Mouse (Mus musculus) cerebellum, adult (tissue): ENCODE measurements at regions not wholly inside any gene's neighbourhood (a gene's known extent, or its start where the extent isn't known, plus 50 kb on each side); places are given as distances from the start of the nearest gene placed in this dataset.

Experiments
- ATAC-seq: cut with Nextera tagmentation; 2 replicates; pipeline ENCODE4 v1.9.2; 2017; ENCODE audit warnings: mild to moderate bottlenecking, moderate library complexity, mixed read lengths; ENCODE audit not compliant: insufficient number of reproducible peaks, low FRiP score, low TSS enrichment

DNA sequence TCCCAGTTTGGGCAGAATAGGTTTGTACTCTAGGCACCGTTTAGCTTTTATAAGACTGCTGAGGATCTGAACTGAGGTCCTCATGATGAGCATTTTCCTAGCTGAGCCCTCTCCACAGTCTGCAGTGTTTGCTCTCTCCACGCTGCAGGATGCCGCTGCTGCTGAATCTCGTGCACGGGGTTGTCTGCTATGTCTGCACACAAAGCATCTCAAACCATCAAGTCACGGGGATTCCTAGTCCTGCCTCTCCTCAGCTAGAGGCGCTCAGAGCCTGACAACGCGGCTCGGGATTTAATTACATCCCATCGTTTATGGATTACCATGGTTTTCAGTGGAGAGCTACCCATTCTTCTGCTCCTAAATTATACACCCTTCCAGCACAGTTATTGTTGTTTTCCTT lies 175.6 kb downstream of the Rnf144b start:
- no peak for ATAC-seq

DNA sequence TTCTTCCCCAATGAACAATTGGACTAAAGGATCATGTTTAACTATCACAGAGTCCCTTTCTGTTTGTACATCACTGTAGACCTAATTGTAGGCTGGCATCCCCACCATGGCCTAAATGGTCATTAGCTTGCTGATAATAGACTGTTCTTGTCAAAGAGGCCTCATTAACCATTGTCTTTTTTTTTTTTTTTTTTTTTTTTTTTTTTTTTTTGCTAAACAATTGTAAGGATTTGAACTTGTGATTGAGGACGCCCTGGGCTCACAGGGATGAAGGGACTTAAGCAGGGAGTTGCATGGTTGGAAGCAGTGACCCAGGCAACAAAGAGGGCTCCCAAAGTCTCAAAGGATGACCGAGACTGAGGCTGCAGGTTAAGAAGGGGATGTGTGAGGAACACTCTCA lies 178.0 kb downstream of the Rnf144b start:
- ATAC-seq: no peak

DNA sequence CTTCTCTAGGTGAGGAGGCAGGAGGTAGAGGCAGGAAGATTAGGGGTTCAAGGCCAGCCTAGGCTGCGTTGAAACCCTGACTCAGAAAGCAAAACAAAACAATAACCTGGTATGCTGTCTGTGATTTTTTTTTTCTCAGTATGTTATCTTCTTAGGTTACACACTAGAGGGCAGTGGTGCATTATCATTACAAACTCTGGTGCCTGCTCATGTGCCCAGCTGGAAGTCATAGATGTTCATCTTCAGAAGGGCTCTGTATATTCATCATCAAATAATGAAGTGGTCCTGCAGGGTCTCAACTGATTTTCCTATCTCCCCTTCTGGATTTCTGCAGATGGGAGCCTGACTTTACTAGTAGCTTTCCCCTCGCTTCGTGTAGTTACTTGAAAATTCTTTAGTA lies 178.6 kb downstream of the Rnf144b start:
- ATAC-seq: peak; percentile 15; the same call in 1 of the 2 replicates

DNA sequence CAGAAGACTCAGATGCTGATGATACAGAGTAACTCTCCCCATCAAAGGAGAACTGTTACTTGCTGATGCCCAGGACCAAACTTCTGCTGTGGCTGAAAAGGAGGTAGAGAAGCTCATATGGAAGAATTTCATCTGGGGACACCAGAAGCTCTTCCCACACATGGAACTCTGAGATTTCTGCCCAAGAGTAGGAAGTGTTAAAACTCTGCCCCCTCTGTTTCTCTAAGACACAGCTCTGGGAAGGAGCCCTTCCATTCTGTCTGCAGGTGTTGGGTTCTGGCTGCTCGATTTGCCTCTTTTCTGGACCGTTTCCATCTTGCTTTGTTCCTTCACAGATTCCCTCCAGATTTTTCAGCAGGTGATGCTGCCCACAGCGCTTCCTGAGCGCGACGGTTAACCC lies 187.0 kb downstream of the Rnf144b start:
- no peak for ATAC-seq

DNA sequence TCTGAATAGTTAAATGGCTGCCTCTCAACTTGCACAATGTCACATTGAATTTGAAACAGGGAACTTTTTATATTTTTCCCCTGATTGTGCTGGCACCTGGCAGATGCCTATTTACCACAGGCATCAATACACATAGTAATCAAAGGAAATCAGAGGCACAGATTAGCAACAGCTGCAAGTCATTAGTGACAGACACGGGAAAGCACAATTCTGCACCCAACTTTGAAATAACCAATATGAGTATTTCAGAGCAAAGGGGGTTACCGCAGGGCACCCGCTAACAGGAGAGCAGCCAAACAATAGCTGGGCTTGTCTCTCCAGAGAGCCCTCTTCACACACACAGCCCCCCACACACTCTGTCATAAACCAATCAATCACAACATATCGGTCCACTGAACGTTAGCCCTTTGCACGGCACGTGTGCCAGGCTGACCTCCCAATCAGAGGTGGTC lies 188.3 kb downstream of the Rnf144b start:
- no peak for ATAC-seq

DNA sequence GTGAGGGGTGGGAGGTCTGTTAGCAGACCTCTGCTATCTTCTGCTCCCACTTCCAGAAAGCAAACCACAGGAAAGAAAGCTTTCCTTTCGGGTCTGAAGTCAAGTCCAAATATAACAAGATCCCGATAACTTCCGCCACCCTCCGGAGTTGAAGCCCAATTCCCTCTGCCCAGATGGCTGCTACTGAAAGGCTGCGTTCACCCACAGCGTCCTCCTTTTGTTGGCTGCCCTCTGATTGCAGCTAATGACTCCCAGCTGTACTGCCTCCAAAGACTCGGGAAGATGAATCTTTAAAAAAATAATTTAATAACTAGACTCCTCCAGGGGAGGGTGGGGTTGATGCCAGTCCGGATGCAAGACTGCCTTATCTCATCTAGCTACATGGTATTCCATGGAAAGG lies 197.1 kb downstream of the Rnf144b start:
- ATAC-seq: no peak

DNA sequence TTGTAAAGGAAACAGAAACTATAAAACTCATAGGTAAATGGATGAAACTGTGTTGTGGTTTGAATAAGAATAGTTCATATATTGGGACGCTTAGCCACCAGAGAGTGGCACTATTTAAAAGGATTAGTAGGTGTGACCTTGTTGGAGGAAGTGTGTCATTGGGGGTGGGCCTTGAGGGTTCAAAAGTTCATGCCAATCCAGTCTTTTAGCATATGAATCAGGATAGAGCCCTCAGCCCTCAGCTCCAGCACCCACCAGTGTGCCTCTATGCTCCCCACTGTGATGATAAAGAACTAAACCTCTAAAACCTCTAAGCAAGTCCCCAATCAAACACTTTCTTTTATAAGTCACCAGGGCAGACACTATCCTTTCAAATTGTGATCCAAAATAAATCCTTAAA lies 199.4 kb downstream of the Rnf144b start:
- no peak for ATAC-seq

DNA sequence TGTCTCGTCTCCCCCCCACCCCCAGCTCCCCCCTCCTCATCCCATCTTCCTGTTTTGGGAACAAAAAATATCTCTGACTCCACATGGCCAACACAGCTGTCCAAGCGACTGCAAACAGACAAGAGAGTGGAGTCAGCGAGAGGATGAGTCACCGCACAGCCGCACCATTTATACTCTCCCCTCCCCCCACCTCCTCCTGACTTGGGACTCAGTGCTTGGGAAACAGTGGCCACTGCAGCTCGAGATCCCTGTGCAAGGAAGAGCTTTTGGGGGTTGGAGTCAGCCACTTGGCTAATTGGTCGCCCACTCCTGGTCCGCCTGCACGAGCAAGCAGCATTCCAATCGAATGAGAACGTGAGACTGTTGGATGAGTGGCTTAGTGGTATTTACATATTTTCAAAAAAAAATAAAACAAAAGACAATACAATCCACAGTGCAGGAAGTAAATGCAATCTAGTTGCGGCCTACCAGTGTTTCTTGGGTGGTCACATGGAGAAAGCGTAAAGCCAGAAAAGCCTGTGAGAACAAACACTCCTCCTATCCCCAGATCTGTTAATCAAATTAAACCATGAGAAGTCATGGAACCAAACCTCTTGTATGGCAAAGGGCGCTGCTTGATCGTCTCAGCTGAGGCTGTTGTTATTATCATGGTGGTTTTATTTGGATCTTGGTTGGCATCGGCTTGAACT lies 213.7 kb downstream of the Rnf144b start:
- no peak for ATAC-seq

DNA sequence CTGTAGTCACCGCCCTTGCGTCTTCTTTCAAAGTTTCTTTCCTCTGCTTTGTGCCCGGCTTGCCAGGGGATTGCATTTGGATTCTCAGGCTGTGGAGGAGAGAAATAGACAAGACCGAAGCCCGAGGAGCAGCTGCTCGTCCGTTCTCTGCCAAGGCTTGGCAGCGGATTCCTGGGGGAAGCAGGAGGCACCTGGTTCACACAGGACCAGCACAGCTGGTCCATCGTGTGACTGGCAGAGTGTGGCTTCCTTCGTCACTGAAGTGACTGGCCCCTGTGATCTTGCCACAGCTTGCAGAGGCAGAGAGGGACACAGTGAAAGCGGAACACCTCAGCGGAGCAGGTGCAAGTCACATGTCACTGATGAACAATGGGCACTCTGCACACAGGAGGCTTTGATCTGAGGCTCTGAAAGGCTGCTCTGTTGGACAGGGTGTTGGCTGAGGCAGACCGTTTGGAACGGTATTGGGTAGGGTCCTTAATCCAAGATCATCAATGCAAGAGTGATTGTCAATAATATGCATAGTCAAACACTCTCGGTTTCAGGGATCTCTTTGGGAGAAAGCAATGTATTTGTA lies 214.5 kb downstream of the Rnf144b start:
- ATAC-seq: no peak

DNA sequence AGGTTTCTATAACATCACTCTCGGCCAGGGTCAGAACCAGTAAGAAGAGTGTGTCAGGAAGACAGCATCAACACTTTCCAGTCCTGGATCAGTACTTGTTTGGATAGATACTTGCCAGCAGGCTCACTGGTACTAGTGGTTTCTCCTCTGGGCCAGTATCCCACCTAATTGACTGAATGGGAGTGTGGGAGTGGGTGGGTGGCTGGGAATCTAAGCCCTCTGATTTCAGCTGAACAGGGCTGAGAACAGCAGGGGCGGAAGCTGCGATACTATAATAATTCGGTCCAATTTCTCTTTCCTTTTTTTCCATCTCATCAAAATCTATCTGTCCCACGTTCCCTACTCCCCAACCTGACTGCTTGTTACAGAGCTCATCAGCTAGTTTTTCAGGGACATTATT lies 217.0 kb downstream of the Rnf144b start:
- ATAC-seq: no peak

DNA sequence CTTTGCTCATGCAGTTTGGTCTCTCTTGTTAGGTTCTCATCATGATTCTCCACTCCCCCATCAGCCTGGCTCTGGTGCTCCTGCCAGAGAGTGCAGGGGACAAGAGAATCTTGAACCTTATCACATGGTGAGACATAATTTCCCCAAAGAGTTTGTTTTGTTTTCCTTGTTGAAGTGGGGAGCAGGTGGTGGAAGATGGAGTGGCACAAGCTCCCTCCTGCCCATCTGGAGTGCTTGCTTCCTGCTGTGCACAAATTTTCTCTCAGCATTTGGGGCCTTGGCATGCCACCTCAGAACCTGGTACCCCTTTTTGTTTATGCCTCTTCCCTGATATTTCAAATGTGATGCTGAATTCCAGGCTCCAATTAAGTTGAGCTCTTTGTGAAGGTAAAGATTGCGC lies 219.9 kb downstream of the Rnf144b start:
- no peak for ATAC-seq

DNA sequence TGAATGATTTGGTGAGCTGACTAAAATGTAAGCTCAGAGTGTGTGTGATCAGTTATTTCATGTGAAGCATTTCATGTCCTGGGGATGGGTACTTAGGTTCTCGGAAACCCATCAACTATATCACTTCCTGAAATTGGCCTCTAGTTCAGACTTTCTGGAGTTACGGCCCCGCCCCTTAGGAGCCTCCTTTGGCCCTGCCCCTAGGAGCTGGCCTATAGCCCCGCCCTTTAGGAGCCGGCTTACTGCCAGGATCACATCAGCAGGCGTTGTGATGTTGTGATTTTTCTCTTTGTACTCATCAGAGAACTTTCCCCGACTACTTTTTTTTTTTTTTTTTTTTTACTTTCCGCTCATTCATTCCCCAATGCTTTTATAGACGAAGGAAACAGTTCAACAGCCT lies 223.1 kb downstream of the Rnf144b start:
- ATAC-seq: no peak

DNA sequence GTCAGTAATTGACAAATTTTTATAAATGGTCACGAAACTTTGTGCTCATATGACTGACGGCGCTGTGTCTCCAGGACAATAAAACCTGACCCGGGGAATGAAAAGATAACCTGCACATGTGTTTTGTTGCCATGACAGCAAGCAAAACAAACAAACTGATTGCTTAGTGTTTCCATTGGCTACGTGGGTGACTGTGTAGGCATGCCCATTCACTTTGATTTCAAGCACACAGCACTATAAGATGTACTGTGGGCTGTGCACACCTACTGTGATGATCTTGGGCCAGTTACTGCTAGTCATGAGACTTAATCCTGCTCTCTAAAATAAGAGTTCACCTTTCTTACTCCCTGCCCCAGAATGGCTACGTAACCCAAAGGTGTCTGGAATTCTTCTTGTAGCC lies 225.4 kb downstream of the Rnf144b start:
- no peak for ATAC-seq

DNA sequence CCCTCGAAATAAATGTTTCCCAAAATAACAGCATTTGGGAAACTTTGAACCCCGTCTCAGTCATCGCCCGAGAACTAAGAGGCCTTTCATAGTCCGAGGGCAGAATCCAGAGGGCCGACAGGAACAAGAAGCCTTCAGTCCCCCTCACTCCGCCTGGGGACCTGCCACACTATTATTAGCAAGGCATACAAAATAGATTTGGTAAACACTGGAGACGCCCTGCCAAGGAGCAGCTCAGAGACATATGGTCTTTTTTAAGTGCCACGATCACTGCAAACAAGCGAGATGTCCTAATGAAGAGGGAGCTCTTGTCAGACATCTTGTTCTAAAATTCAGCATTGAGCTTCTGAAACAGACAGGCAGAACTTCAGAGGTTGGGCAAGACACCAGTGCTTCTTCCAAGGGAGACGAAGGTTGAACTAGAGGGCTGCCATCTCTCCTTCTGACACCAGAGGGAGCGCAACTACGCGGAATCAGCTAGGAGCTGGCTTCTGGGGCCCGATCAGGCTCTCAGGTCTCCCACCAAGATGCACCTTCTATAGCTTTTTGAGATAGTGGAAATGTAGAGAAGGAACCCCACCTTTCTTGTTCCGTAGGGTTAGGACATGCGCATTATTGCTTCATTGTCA lies 226.2 kb downstream of the Rnf144b start:
- ATAC-seq: no peak

DNA sequence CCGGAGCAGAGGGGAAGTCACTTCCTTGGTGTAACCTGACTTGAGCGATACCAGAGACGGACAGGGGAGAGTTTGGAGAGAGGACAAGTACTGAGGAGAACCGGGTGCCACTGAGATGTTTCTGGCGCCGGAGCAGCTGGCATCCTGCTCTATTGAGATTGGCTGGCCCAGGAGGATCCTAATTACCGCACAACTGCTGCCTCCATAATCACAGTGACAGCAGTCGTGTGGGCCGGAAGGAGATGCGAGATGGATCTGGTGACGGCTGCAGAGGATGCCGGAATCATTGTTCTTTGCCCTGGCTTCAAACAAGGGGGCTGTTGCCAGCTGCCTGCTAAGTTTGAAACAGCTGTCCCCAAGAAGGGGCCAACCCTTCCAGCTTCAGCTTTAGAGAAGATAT lies 232.0 kb downstream of the Rnf144b start:
- no peak for ATAC-seq

DNA sequence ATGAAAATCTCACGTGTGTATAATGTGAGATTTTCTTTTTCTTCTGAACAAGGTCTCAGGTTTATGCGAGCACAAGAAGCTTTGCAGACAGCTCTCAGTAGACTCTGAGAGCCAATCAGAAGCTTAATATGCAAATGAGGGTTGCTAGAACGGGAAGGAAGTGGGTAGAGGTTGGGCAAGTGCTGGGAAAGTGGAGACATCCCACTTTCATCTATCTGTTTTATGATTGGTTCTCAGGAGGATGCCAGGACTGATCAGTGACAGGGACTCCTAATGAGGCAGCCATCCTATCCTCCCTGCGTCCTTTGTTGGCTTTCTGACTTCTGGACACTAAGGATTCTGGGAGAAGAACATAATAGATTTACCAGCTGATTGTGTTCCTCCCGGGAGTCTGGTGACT lies 232.7 kb downstream of the Rnf144b start:
- no peak for ATAC-seq

DNA sequence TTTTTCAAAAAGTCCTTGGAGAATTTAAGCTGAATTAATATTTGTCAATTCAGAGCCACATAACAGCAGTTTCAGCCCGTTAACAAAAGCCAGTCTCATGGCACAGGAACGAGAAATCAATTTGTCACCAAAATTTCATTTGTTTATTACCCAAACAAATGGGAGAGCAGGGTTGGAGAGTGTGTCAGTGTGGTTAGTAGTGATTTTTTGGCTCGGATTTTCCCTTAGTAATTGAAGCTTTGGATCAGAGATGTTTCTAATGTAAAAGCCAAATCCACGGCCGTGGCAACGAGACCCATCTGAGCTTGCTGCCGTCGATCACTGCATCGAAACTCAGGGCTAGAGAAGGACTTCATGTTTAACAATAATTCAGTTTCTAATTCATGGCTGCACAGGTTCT lies 236.5 kb downstream of the Rnf144b start:
- no peak for ATAC-seq

DNA sequence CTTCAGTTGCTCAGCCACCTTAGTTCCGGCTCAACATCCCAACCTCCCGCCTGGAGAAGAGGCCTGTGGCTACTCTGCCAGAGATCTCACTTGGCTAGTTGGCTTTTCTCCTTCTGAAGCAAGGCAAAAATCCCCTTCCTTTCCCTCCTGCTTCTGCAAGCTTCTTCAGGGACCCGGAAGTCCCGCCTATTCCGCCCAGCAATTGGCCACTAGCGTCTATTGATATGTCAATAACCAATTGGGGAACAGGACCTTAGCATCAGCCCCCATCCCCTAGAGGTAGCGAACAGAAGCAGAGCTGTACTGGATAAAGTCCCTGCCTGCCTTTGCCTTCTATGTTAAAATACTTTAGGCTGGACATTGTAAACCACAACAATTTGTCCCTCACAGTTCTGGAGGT lies 243.3 kb downstream of the Rnf144b start:
- ATAC-seq: no peak

DNA sequence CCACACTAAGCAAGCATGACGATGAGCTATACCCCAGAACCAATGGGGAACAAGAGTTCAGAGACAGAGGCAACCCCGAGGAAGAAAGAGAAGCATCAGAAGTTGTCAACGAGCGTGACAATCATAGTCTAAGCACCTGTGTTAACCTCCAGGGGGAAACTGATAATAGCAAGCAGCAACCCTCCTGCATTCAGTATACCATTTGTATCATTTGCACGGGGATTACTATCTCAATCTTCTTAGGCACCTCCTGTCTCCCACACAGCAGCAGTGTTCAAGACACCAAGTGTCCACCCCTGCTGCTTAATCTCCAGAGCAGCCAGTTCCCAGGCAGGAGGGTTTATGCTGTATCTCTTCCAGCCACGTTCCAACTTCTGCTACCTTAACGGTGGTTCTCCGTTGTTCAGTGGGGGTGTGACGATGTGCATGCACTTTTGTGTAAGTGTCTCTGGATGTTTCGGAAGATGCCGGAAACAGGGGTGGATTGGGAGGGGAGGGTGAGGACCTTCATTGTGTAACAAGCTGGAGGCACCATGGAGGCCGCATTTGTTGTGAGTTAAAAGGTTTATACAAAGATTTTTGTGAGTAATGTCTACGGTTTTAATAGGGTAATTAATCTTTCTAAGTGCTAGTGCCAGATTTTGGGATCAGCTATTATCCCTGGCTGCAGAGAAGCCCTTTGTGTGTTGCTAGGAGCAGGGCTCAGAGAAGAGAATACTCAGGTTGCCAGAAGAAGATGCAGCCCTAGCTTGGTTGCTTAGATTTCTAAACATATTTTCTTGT lies 245.8 kb downstream of the Rnf144b start:
- ATAC-seq: no peak

DNA sequence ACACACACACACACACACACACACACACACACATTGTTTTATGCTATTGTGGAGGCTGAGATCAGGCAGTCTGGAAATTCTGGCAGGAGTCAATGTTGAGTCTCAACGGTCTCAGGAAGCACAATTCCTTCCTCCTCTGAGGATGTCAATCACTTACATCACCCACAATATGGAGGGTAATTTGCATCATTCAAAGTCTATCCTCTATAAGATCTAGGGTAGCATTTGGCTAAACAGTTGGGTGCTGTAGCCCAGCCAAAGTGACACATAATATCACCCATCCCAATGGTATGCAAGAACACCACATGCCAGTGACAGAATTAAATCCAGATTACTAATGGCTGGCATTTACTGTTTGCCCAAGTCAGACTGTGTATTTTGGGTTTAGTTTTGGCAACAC lies 252.1 kb downstream of the Rnf144b start:
- no peak for ATAC-seq

DNA sequence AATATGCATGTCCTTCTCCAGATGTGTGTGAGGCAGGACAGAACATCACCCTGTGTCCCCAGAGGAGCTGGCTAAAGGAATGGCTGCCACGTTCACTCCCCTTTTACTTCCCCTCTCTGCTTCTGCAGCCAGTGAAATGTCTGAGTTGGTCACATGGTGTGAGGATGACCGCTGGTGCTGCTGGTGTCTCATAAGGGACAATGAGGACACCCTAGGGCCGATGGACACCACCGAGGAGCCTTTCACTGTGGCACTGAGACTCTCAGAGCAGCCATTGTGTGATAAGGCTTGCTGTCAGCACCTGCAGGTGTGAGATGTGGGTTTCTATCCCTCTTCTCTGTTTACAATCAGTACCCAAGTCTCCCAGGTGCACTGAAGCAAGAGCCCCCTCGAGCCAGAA lies 268.6 kb downstream of the Rnf144b start:
- ATAC-seq: no peak
